Mouse (Mus musculus): ENCODE data around the gene Olfr406. TPM values are rescaled to one million over a fixed set of nuclear protein-coding genes. Genes with fewer than 3 reads are reported as not detected.

The Olfr406 gene
- not detected in 2 replicates for polyA plus RNA-seq (2012; rRNA removed)

DNA sequence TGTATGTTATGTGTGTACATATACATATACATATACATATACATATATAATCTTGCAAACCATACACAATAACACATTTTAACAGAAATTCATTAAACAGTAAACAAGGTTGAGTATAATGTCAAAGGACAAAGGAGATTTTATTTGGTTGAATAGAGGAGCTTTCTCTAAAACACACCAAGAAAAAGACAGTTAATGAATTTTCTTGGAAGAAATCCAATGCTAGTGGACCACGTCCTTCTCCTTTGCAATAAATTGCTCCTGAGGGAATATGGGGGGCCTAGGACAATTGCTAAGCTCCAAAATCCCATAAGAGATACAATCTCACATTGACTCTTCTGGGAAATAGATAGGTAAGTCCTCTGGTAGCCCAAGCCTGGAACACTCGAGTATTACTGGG is at the start of gene Olfr406:
Olfr406 (plus strand) TSS at position 301 of the 400 bp plus-strand sequence.
- H3K4me3 ChIP-seq (replicated peaks; ENCODE audit: insufficient read depth, low read depth, low read length), result no peak within 1 kb of the TSS
- no peak within 1 kb of the TSS for H3K27ac ChIP-seq (ENCODE audit: insufficient read depth, low read length)
- no peak for TF ChIP-seq CTCF (IDR thresholded peaks at IDR 0.05; ENCODE audit: borderline replicate concordance, insufficient read depth, low read depth, low read length)
- no peak for TF ChIP-seq POLR2A (IDR thresholded peaks at IDR 0.05; ENCODE audit: borderline replicate concordance, insufficient read depth, low read length)
- H3K27me3 ChIP-seq (ENCODE audit: control insufficient read depth, insufficient read depth, low read length), result no peaks in the 10 kb centered on the region
- no peak for DNase-seq
- WGBS, result 23% methylated on average over 2 of the region's 2 CpGs
- H3K4me1 ChIP-seq (ENCODE audit: control insufficient read depth, insufficient read depth, low read length), result no peaks in the 10 kb centered on the region

DNA sequence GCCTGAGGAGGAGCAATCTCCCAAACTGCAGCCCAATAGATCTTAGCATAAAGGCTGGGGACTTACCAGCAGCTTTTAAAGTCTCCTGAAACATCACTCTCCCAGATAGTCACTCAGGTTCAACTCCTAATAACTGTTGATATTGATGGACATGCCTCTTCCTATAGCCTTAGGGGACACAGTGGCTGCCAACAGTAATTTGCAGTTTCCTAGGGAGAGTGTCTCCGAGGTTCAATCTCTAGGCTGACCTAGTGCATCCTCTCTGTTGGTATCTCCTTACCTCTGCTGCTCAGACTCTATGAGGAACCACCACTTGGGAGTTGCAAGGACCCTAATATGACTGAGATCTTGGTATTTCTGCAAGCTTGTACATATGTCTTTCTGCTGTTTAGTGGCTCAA is 48.3 kb upstream of the Olfr406 start, which contains the start of gene Olfr43:
Olfr43 (minus strand) TSS at position 101 of the 400 bp plus-strand sequence.
- Histone ChIP-seq H3K4me1 (ENCODE audit: control insufficient read depth, insufficient read depth, low read length) (no peaks in the 10 kb centered on the region), H3K27me3 (ENCODE audit: control insufficient read depth, insufficient read depth, low read length) (no peaks in the 10 kb centered on the region), H3K27ac (ENCODE audit: insufficient read depth, low read length) (no peak within 1 kb of the TSS), H3K4me3 (replicated peaks; ENCODE audit: insufficient read depth, low read depth, low read length) (no peak within 1 kb of the TSS)
- no peak for TF ChIP-seq CTCF (IDR thresholded peaks at IDR 0.05; ENCODE audit: borderline replicate concordance, insufficient read depth, low read depth, low read length)
- no peak for TF ChIP-seq POLR2A (IDR thresholded peaks at IDR 0.05; ENCODE audit: borderline replicate concordance, insufficient read depth, low read length)
- WGBS, result 52% methylated on average over 1 of the region's 1 CpGs
- DNase-seq, result no peak

DNA sequence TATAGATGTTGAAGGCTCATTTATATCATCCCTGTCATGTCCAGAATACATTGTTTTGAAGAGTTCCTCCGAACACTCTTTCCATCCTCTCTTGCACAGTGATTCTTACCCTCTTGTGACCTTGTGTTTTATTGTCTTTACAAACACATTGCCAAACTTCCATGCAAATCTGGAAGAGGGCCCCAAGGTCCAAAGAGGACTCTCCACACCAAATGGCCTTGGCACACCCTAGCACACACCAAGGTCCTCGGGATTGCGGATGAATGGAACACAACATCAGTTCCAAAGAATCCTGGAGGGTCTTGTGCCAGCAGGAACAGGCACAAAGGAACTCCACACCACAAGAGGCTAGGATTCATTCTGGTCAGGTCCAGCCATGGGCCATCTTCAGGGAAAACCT is 18.4 kb upstream of the Olfr406 start:
- no peak overlapping the region for H3K4me3 ChIP-seq (replicated peaks; ENCODE audit: insufficient read depth, low read depth, low read length)
- no peaks in the 10 kb centered on the region for H3K27me3 ChIP-seq (ENCODE audit: control insufficient read depth, insufficient read depth, low read length)
- WGBS, result 83% methylated on average over 3 of the region's 3 CpGs
- H3K4me1 ChIP-seq (ENCODE audit: control insufficient read depth, insufficient read depth, low read length), result no peaks in the 10 kb centered on the region
- no peak overlapping the region for H3K27ac ChIP-seq (ENCODE audit: insufficient read depth, low read length)
- no peak for TF ChIP-seq POLR2A (IDR thresholded peaks at IDR 0.05; ENCODE audit: borderline replicate concordance, insufficient read depth, low read length)
- TF ChIP-seq CTCF (IDR thresholded peaks at IDR 0.05; ENCODE audit: borderline replicate concordance, insufficient read depth, low read depth, low read length), result no peak
- DNase-seq, result no peak

DNA sequence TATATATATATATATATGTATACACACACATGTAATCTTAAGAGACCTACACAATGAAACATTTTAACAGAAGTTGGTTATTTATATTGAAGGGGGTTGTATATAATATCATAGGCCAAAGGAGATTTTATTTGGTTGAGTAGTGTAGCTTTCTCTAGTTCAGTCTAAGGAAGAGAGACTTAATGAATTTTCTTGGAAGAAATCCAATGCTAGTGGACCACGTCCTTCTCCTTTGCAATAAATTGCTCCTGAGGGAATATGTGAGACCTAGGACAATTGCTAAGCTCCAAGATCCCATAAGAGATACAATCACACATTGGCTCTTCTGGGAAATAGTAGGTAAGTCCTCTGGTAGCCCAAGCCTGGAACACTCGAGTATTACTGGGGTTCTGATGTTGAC is 23.8 kb downstream of the Olfr406 start, which contains the start of gene Olfr59:
Olfr59 (plus strand) TSS at position 301 of the 400 bp plus-strand sequence.
- 32% methylated on average over 2 of the region's 2 CpGs for WGBS

DNA sequence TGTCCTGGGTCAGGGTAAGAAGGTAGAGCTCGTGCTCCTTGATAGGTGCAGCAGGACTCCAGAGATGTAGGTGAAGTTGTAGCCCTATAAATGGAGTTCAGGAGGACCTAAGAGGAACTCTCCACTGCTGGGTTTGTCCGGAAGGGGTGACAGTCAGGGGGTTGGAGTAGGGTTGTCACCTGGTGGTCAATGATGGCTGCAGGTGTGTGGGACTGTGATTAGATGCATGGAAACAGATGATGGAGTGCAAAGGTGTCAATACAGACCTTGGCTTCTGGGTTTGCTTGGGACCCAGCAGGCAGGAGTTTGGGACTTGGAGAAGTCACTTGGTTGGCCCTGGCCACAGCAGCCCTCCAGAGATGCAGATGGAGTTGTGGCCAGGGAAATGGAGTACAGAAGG is 27.6 kb downstream of the Olfr406 start:
- H3K4me1 ChIP-seq (ENCODE audit: control insufficient read depth, insufficient read depth, low read length), result no peaks in the 10 kb centered on the region
- 73% methylated on average over 2 of the region's 2 CpGs for WGBS
- TF ChIP-seq CTCF (IDR thresholded peaks at IDR 0.05; ENCODE audit: borderline replicate concordance, insufficient read depth, low read depth, low read length), result no peak
- TF ChIP-seq POLR2A (IDR thresholded peaks at IDR 0.05; ENCODE audit: borderline replicate concordance, insufficient read depth, low read length), result no peak
- DNase-seq, result no peak
- no peak overlapping the region for H3K4me3 ChIP-seq (replicated peaks; ENCODE audit: insufficient read depth, low read depth, low read length)
- no peaks in the 10 kb centered on the region for H3K27me3 ChIP-seq (ENCODE audit: control insufficient read depth, insufficient read depth, low read length)
- no peak overlapping the region for H3K27ac ChIP-seq (ENCODE audit: insufficient read depth, low read length)

More for the DNA sequence above, 23.8 kb downstream of the Olfr406 start, which contains the start of gene Olfr59:
- no peaks in the 10 kb centered on the region for H3K27me3 ChIP-seq (ENCODE audit: control insufficient read depth, insufficient read depth, low read length)
- no peak for DNase-seq
- no peak within 1 kb of the TSS for H3K27ac ChIP-seq (ENCODE audit: insufficient read depth, low read length)
- TF ChIP-seq POLR2A (IDR thresholded peaks at IDR 0.05; ENCODE audit: borderline replicate concordance, insufficient read depth, low read length), result no peak
- TF ChIP-seq CTCF (IDR thresholded peaks at IDR 0.05; ENCODE audit: borderline replicate concordance, insufficient read depth, low read depth, low read length), result no peak
- H3K4me3 ChIP-seq (replicated peaks; ENCODE audit: insufficient read depth, low read depth, low read length), result no peak within 1 kb of the TSS
- no peaks in the 10 kb centered on the region for H3K4me1 ChIP-seq (ENCODE audit: control insufficient read depth, insufficient read depth, low read length)

Other genes with a start within 250 kb of the Olfr406 start
- gene Olfr139, start 203.3 kb upstream of the Olfr406 start, polyA plus RNA-seq (2012; rRNA removed), result not detected in 2 replicates
- gene Olfr399, start 203.2 kb upstream of the Olfr406 start, polyA plus RNA-seq (2012; rRNA removed), result not detected in 2 replicates
- gene Zfp616, start 189.9 kb upstream of the Olfr406 start, polyA plus RNA-seq (2012; rRNA removed), result not detected in 2 replicates
- not detected in 2 replicates for gene Olfr401, start 146.1 kb upstream of the Olfr406 start, polyA plus RNA-seq (2012; rRNA removed)
- not detected in 2 replicates for gene Olfr402, start 106.3 kb upstream of the Olfr406 start, polyA plus RNA-seq (2012; rRNA removed)
- not detected in 2 replicates for gene Olfr403, start 73.6 kb upstream of the Olfr406 start, polyA plus RNA-seq (2012; rRNA removed)
- not detected in 2 replicates for gene Olfr43, start 48.4 kb upstream of the Olfr406 start, polyA plus RNA-seq (2012; rRNA removed)
- not detected in 2 replicates for gene Olfr59, start 23.9 kb downstream of the Olfr406 start, polyA plus RNA-seq (2012; rRNA removed)
- gene Olfr410, start 78.2 kb downstream of the Olfr406 start, polyA plus RNA-seq (2012; rRNA removed), result not detected in 2 replicates
- not detected in 2 replicates for gene Olfr411, start 92.8 kb downstream of the Olfr406 start, polyA plus RNA-seq (2012; rRNA removed)
- not detected in 2 replicates for gene Olfr412, start 102.3 kb downstream of the Olfr406 start, polyA plus RNA-seq (2012; rRNA removed)